Mouse (Mus musculus) limb, embryonic 11.5 days (tissue): ENCODE data around the gene Ptger2. TPM values are rescaled to one million over a fixed set of nuclear protein-coding genes. Genes with fewer than 3 reads are reported as not detected.
"Not testable (repeated sequence)": the region's sequence is repeated elsewhere in the genome, so short reads cannot be mapped to it uniquely, and the experiment has no call there.

Source experiments
- ATAC-seq: fragments of 200-750 bp; cut with Nextera tagmentation; 2 replicates; pipeline ENCODE4 v1.8.0; 2017; ENCODE audit warnings: low read depth; ENCODE audit not compliant: insufficient number of reproducible peaks, low FRiP score, low TSS enrichment
- DNase-seq: peaks from one replicate; pipeline ENCODE4 v3.0.0-alpha.2; 2015; ENCODE audit warnings: low spot score
- H3K27ac ChIP-seq: fragments of 300-500 bp; sonication (generic); replicated peaks from 2 replicates; pipeline ENCODE4 v1.5.1; 2014; ENCODE audit warnings: low read depth, mild to moderate bottlenecking, low read length
- H3K27me3 ChIP-seq: fragments of 300-500 bp; sonication (generic); 2 replicates; pipeline ENCODE4 v1.6.1; 2014; ENCODE audit warnings: mild to moderate bottlenecking, low read length, mixed read lengths; ENCODE audit not compliant: control insufficient read depth, insufficient read depth
- H3K36me3 ChIP-seq: fragments of 300-500 bp; sonication (generic); 2 replicates; pipeline ENCODE4 v1.6.1; 2014; ENCODE audit warnings: mild to moderate bottlenecking, low read length, moderate library complexity, mixed read lengths; ENCODE audit not compliant: control insufficient read depth, insufficient read depth
- H3K4me1 ChIP-seq: fragments of 300-500 bp; sonication (generic); 2 replicates; pipeline ENCODE4 v1.6.1; 2014; ENCODE audit warnings: low read length, mixed read lengths; ENCODE audit not compliant: control insufficient read depth, insufficient read depth
- H3K4me2 ChIP-seq: fragments of 300-500 bp; sonication (generic); 2 replicates; pipeline ENCODE4 v1.6.1; 2014; ENCODE audit warnings: low read depth, mild to moderate bottlenecking, moderate library complexity; ENCODE audit not compliant: severe bottlenecking
- H3K4me3 ChIP-seq: fragments of 300-500 bp; sonication (generic); 2 replicates; pipeline ENCODE4 v1.5.1; 2014; ENCODE audit warnings: low read depth, low read length
- H3K9ac ChIP-seq: fragments of 300-500 bp; sonication (generic); 2 replicates; pipeline ENCODE4 v1.6.1; 2014; ENCODE audit warnings: mild to moderate bottlenecking, low read length
- H3K9me3 ChIP-seq: fragments of 300-500 bp; sonication (generic); 2 replicates; pipeline ENCODE4 v1.6.1; 2016; ENCODE audit warnings: low read length; ENCODE audit not compliant: control insufficient read depth
- WGBS: fragments of 180-500 bp; shearing (Covaris S2); extraction: QIAGEN DNeasy Blood & Tissue Kit; methylation state at CpG from one replicate; pipeline ENCODE4 v1.1.7; 2014; 5-methylcytosine and 5-hydroxymethylcytosine counted together
- polyA plus RNA-seq: library from polyadenylated mRNA; unstranded; fragments of >200 nt; fragmentation: Nextera tagmentation; extraction: Ambion mirVana; gene quantifications from 2 replicates; pipeline ENCODE4 v1.2.1, GENCODE M21; 2014

The Ptger2 gene
- polyA plus RNA-seq: 0.07 TPM in 1 of 2 replicates, not detected in the other

GRCm38 (mm10) chr14:44987674-44988355 is at the start of gene Ptger2:
Gene Ptger2 (plus strand): TSS chr14:44988195.
- ATAC-seq, H3K4me1 ChIP-seq, H3K36me3 ChIP-seq, H3K27ac ChIP-seq, H3K9me3 ChIP-seq, DNase-seq: not testable (repeated sequence)
- WGBS: 66% methylated on average over 6 of the region's 6 CpGs
- Histone ChIP-seq H3K4me2 (peak within 1 kb of the TSS; percentile 64), H3K9ac (peak within 1 kb of the TSS; percentile 30; the same call in 1 of the 2 replicates), H3K27me3 (peaks cover 17% of the 10 kb centered on the region), H3K4me3 (peak within 1 kb of the TSS; percentile 43)

- ATAC-seq: no peak
Measured at GRCm38 (mm10) chr14:44960746-44961145, 27.2 kb upstream of the Ptger2 start.

GRCm38 (mm10) chr14:44977278-44977677 is 10.7 kb upstream of the Ptger2 start:
- WGBS: 7% methylated on average over 4 of the region's 4 CpGs
- not testable (repeated sequence) for H3K27ac ChIP-seq, H3K4me1 ChIP-seq, H3K36me3 ChIP-seq, H3K4me3 ChIP-seq, H3K9me3 ChIP-seq, H3K4me2 ChIP-seq, H3K27me3 ChIP-seq, H3K9ac ChIP-seq, ATAC-seq
- peak; percentile 70 for DNase-seq

More at GRCm38 (mm10) chr14:44960746-44961145, 27.2 kb upstream of the Ptger2 start:
- Histone ChIP-seq H3K4me2 (no peak overlapping the region), H3K4me3 (no peak overlapping the region), H3K9ac (no peak overlapping the region), H3K27me3 (no peaks in the 10 kb centered on the region), H3K36me3 (no peaks in the 10 kb centered on the region), H3K9me3 (no peaks in the 10 kb centered on the region), H3K4me1 (no peaks in the 10 kb centered on the region), H3K27ac (no peak overlapping the region)
- WGBS: 92% methylated on average over 1 of the region's 1 CpGs
- DNase-seq: no peak

- no peak overlapping the region for H3K27ac ChIP-seq
- ATAC-seq (no peak), DNase-seq (no peak)
- H3K4me2 ChIP-seq: no peak overlapping the region
- H3K36me3 ChIP-seq: no peaks in the 10 kb centered on the region
- H3K4me3 ChIP-seq: no peak overlapping the region
- H3K4me1 ChIP-seq: no peaks in the 10 kb centered on the region
- 38% methylated on average over 3 of the region's 3 CpGs for WGBS
- no peaks in the 10 kb centered on the region for H3K27me3 ChIP-seq
- no peaks in the 10 kb centered on the region for H3K9me3 ChIP-seq
- no peak overlapping the region for H3K9ac ChIP-seq
Measured at GRCm38 (mm10) chr14:44979887-44980286, 8.1 kb upstream of the Ptger2 start.

GRCm38 (mm10) chr14:44981490-44981889 is 6.5 kb upstream of the Ptger2 start:
- Histone ChIP-seq H3K9me3 (no peaks in the 10 kb centered on the region), H3K4me2 (no peak overlapping the region), H3K27me3 (no peaks in the 10 kb centered on the region), H3K4me3 (no peak overlapping the region), H3K36me3 (no peaks in the 10 kb centered on the region), H3K9ac (no peak overlapping the region), H3K4me1 (no peaks in the 10 kb centered on the region), H3K27ac (no peak overlapping the region)
- DNase-seq (peak; percentile 35), ATAC-seq (no peak)
- 10% methylated on average over 4 of the region's 4 CpGs for WGBS

GRCm38 (mm10) chr14:44984106-44984505 is 3.9 kb upstream of the Ptger2 start:
- no peak for ATAC-seq
- WGBS: 42% methylated on average over 9 of the region's 9 CpGs

GRCm38 (mm10) chr14:44986248-44986647 is 1.7 kb upstream of the Ptger2 start:
- Histone ChIP-seq H3K27me3 (peaks cover 17% of the 10 kb centered on the region), H3K4me3 (no peak overlapping the region), H3K4me1 (0 out of 2 replicates have a peak, but pooled peaks cover 3% of the 10 kb centered on the region), H3K9me3 (no peaks in the 10 kb centered on the region), H3K9ac (no peak overlapping the region), H3K36me3 (no peaks in the 10 kb centered on the region), H3K27ac (no peak overlapping the region), H3K4me2 (no peak overlapping the region)
- no peak for DNase-seq
- ATAC-seq: no peak

More at GRCm38 (mm10) chr14:44984106-44984505, 3.9 kb upstream of the Ptger2 start:
- no peaks in the 10 kb centered on the region for H3K9me3 ChIP-seq
- peaks cover 5% of the 10 kb centered on the region for H3K27me3 ChIP-seq
- no peak overlapping the region for H3K9ac ChIP-seq
- no peak for DNase-seq
- no peak overlapping the region for H3K4me3 ChIP-seq
- no peak overlapping the region for H3K27ac ChIP-seq
- 0 out of 2 replicates have a peak, but pooled peaks cover 3% of the 10 kb centered on the region for H3K4me1 ChIP-seq
- no peaks in the 10 kb centered on the region for H3K36me3 ChIP-seq
- H3K4me2 ChIP-seq: no peak overlapping the region

GRCm38 (mm10) chr14:44988456-44989016 is 541 bp downstream of the Ptger2 start:
- no peaks in the 10 kb centered on the region for H3K36me3 ChIP-seq
- no peak overlapping the region for H3K9ac ChIP-seq
- H3K4me1 ChIP-seq: 0 out of 2 replicates have a peak, but pooled peaks cover 3% of the 10 kb centered on the region
- H3K27me3 ChIP-seq: peaks cover 17% of the 10 kb centered on the region
- H3K9me3 ChIP-seq: no peaks in the 10 kb centered on the region
- DNase-seq (peak; percentile 41), ATAC-seq (peak; percentile 67; the same call in 1 of the 2 replicates)
- H3K4me3 ChIP-seq: peak overlapping the region; percentile 43
- peak overlapping the region; percentile 64 for H3K4me2 ChIP-seq
- 2% methylated on average over 14 of the region's 14 CpGs for WGBS
- H3K27ac ChIP-seq: no peak overlapping the region
